Mouse (Mus musculus) T-cell, adult 2 months (primary cell): Measurements from ENCODE around the gene Tacr1.
"Not testable (repeated sequence)": the region's sequence is repeated elsewhere in the genome, so short reads cannot be mapped to it uniquely, and the experiment has no call there.

Source experiments
- DNase-seq: peaks from one replicate; pipeline ENCODE4 v3.0.0; 2022; ENCODE audit warnings: low spot score

The Tacr1 gene

GRCm38 (mm10) chr6:82401595-82402451 lies at the start of gene Tacr1:
Gene Tacr1 (plus strand): TSS chr6:82402334.
- no peak for DNase-seq

- DNase-seq = no peak
Measured at GRCm38 (mm10) chr6:82376144-82376543, 26.0 kb upstream of the Tacr1 start.

- DNase-seq = no peak
Measured at GRCm38 (mm10) chr6:82383556-82383955, 18.6 kb upstream of the Tacr1 start.

- no peak for DNase-seq
Measured at GRCm38 (mm10) chr6:82402501-82403495, 664 bp downstream of the Tacr1 start.

GRCm38 (mm10) chr6:82418367-82418766 lies 16.2 kb downstream of the Tacr1 start:
- DNase-seq = no peak

- no peak for DNase-seq
Measured at GRCm38 (mm10) chr6:82420222-82420621, 18.1 kb downstream of the Tacr1 start.

GRCm38 (mm10) chr6:82428890-82429289 lies 26.8 kb downstream of the Tacr1 start:
- DNase-seq = no peak

- DNase-seq = no peak
Measured at GRCm38 (mm10) chr6:82429766-82430165, 27.6 kb downstream of the Tacr1 start.

- no peak for DNase-seq
Measured at GRCm38 (mm10) chr6:82437174-82437573, 35.0 kb downstream of the Tacr1 start.

GRCm38 (mm10) chr6:82452206-82453095 lies 50.3 kb downstream of the Tacr1 start:
- DNase-seq = not testable (repeated sequence)

GRCm38 (mm10) chr6:82455245-82455644 lies 53.1 kb downstream of the Tacr1 start:
- no peak for DNase-seq

- DNase-seq = no peak
Measured at GRCm38 (mm10) chr6:82457163-82457763, 55.1 kb downstream of the Tacr1 start.

- DNase-seq = no peak
Measured at GRCm38 (mm10) chr6:82458762-82459389, 56.7 kb downstream of the Tacr1 start.

GRCm38 (mm10) chr6:82463171-82463570 lies 61.0 kb downstream of the Tacr1 start:
- DNase-seq = no peak

GRCm38 (mm10) chr6:82474477-82474876 lies 72.3 kb downstream of the Tacr1 start:
- DNase-seq = no peak

GRCm38 (mm10) chr6:82483842-82484241 lies 81.7 kb downstream of the Tacr1 start:
- no peak for DNase-seq

- DNase-seq = no peak
Measured at GRCm38 (mm10) chr6:82494481-82494880, 92.3 kb downstream of the Tacr1 start.

- no peak for DNase-seq
Measured at GRCm38 (mm10) chr6:82510843-82511416, 108.8 kb downstream of the Tacr1 start.

- DNase-seq = no peak
Measured at GRCm38 (mm10) chr6:82519626-82520025, 117.5 kb downstream of the Tacr1 start.

- DNase-seq = no peak
Measured at GRCm38 (mm10) chr6:82522567-82522966, 120.4 kb downstream of the Tacr1 start.
